Mouse (Mus musculus): ENCODE results near the gene Cldn7.
"Not testable (repeated sequence)": the region's sequence is repeated elsewhere in the genome, so short reads cannot be mapped to it uniquely, and the experiment has no call there.

Gene Cldn7

GRCm38 (mm10) chr11:69992932-69993331, 28.4 kb downstream of the Cldn7 start:
- DNase-seq = no peak

- DNase-seq = no peak
Observed at GRCm38 (mm10) chr11:69994401-69995090, 30.0 kb downstream of the Cldn7 start.

- DNase-seq = peak; percentile 98
Observed at GRCm38 (mm10) chr11:69995391-69995960, 30.9 kb downstream of the Cldn7 start, which contains the start of gene Phf23. TSS of gene Phf23 (plus strand) at chr11:69995777.

GRCm38 (mm10) chr11:69996161-69997061, 31.8 kb downstream of the Cldn7 start:
- peak; percentile 38 for DNase-seq

GRCm38 (mm10) chr11:69997070-69997509, 32.5 kb downstream of the Cldn7 start:
- peak; percentile 95 for DNase-seq

GRCm38 (mm10) chr11:69998567-69999491, 34.2 kb downstream of the Cldn7 start:
- DNase-seq = no peak

GRCm38 (mm10) chr11:69999666-70000065, 35.1 kb downstream of the Cldn7 start:
- DNase-seq = no peak

GRCm38 (mm10) chr11:70000396-70000898, 35.9 kb downstream of the Cldn7 start, which contains the start of gene Dvl2:
TSS of gene Dvl2 (plus strand) at chr11:70000595.
- peak; percentile 95 for DNase-seq

- no peak for DNase-seq
Observed at GRCm38 (mm10) chr11:70001159-70001558, 36.6 kb downstream of the Cldn7 start.

- DNase-seq = peak; percentile 50
Observed at GRCm38 (mm10) chr11:70001865-70002264, 37.3 kb downstream of the Cldn7 start.

- DNase-seq = no peak
Observed at GRCm38 (mm10) chr11:70002471-70002870, 37.9 kb downstream of the Cldn7 start.

GRCm38 (mm10) chr11:70005521-70005920, 40.9 kb downstream of the Cldn7 start:
- DNase-seq = no peak

GRCm38 (mm10) chr11:70010033-70010432, 45.5 kb downstream of the Cldn7 start:
- no peak for DNase-seq

GRCm38 (mm10) chr11:70010548-70010947, 46.0 kb downstream of the Cldn7 start:
- no peak for DNase-seq

GRCm38 (mm10) chr11:70010961-70011360, 46.4 kb downstream of the Cldn7 start:
- no peak for DNase-seq

GRCm38 (mm10) chr11:70012931-70013330, 48.4 kb downstream of the Cldn7 start:
- DNase-seq = no peak

- DNase-seq = no peak
Observed at GRCm38 (mm10) chr11:70013408-70013807, 48.8 kb downstream of the Cldn7 start.

GRCm38 (mm10) chr11:70014051-70014450, 49.5 kb downstream of the Cldn7 start:
- DNase-seq = no peak

- DNase-seq = peak; percentile 94
Observed at GRCm38 (mm10) chr11:70014880-70015558, 50.4 kb downstream of the Cldn7 start, which contains the start of gene Acadvl. TSS of gene Acadvl (minus strand) at chr11:70015411.

GRCm38 (mm10) chr11:70015677-70016076, 51.1 kb downstream of the Cldn7 start:
- DNase-seq = no peak

GRCm38 (mm10) chr11:70016177-70016576, 51.6 kb downstream of the Cldn7 start:
- DNase-seq = not testable (repeated sequence)
